8 mouse cellular contexts compared by ENCODE assay signal in the genomic region with DNA sequence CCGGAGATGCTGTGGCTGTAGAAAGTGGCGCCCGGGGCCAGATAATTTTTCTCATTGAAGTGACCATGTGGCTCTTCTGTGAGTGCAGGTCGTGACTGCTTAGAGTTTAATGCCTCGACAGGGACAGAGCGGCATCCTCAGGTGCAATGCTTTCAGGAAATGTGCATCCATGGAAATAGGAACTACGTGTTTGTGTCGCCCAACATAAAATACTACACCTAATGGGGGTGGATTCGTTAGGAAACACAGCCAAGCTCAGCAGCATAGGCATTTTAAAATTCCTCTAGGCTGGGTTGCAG. TPM values are rescaled to one million over a fixed set of nuclear protein-coding genes. Genes with fewer than 3 reads are reported as not detected.
DNase-seq lines count a peak whose midpoint lies in the region; ATAC-seq and TF ChIP-seq lines count a peak whose summit lies in the region.

No protein-coding gene starts in this region.

- peak overlapping the region; percentile 75 for H3K4me2 ChIP-seq in neural tube, embryonic 11.5 days (ENCODE audit: low read depth)
- peak overlapping the region; percentile 83 for H3K4me2 ChIP-seq in heart, embryonic 16.5 days (ENCODE audit: low read depth, low read length)

- peaks cover 6% of the 10 kb centered on the region; the same call in 1 of the 2 replicates for H3K79me2 ChIP-seq in liver, adult 2 months (ENCODE audit: control insufficient read depth, insufficient read depth, low read length)

- no peaks in the 10 kb centered on the region for H3K27me3 ChIP-seq in cerebellum, adult 2 months (ENCODE audit: control insufficient read depth, insufficient read depth, low read length)
- no peaks in the 10 kb centered on the region for H3K27me3 ChIP-seq in neural tube, embryonic 11.5 days (ENCODE audit: control insufficient read depth, insufficient read depth, low read length)
- H3K27me3 ChIP-seq in heart, embryonic 16.5 days (ENCODE audit: control insufficient read depth, insufficient read depth, low read length), result no peaks in the 10 kb centered on the region
- H3K27me3 ChIP-seq in liver, adult 2 months (ENCODE audit: control insufficient read depth, insufficient read depth, low read length), result no peaks in the 10 kb centered on the region

- peak in 1 of 2 experiments; percentile 82 for DNase-seq in cerebellum, adult 2 months
- no peak for DNase-seq in cerebellum, adult 8-10 months
- no peak for DNase-seq in neural tube, embryonic 11.5 days (ENCODE audit: low spot score)
- no peak for DNase-seq in neural tube, embryonic 10.5 days (ENCODE audit: extremely low spot score, low spot score)
- peak; percentile 58 for DNase-seq in liver, adult 2 months (ENCODE audit: extremely low read depth, low read depth, low spot score)
- DNase-seq in telencephalon, adult 2 months (ENCODE audit: low read depth, low spot score), result peak; percentile 13
- no peak for DNase-seq in urinary bladder, adult 2 months (ENCODE audit: low spot score)

- H3K36me3 ChIP-seq in neural tube, embryonic 11.5 days (ENCODE audit: control insufficient read depth, insufficient read depth, low read length), result no peaks in the 10 kb centered on the region
- H3K36me3 ChIP-seq in heart, embryonic 16.5 days (ENCODE audit: control insufficient read depth, insufficient read depth), result no peaks in the 10 kb centered on the region
- no peaks in the 10 kb centered on the region for H3K36me3 ChIP-seq in liver, adult 2 months (ENCODE audit: control insufficient read depth, insufficient read depth, low read length)

- H3K9ac ChIP-seq in neural tube, embryonic 11.5 days (ENCODE audit: low read length), result peak overlapping the region; percentile 94
- peak overlapping the region; percentile 97 for H3K9ac ChIP-seq in heart, embryonic 16.5 days (ENCODE audit: low read length)
- H3K9ac ChIP-seq in liver, adult 2 months (ENCODE audit: low read depth, low read length), result peak overlapping the region; percentile 97

- H3K4me3 ChIP-seq in cerebellum, adult 2 months (replicated peaks; ENCODE audit: insufficient read depth, low read depth, low read length), result peak overlapping the region; percentile 84
- peak overlapping the region; percentile 90 for H3K4me3 ChIP-seq in neural tube, embryonic 11.5 days (ENCODE audit: low read depth, low read length)
- H3K4me3 ChIP-seq in heart, embryonic 16.5 days (ENCODE audit: low read length), result peak overlapping the region; percentile 96
- H3K4me3 ChIP-seq in liver, adult 2 months (ENCODE audit: insufficient read depth, low read depth, low read length), result peak overlapping the region; percentile 81

- peak overlapping the region; percentile 96 for H3K27ac ChIP-seq in cerebellum, adult 2 months (ENCODE audit: insufficient read depth, low read length)
- H3K27ac ChIP-seq in neural tube, embryonic 11.5 days (ENCODE audit: low read depth, low read length), result peak overlapping the region; percentile 99
- peak overlapping the region; percentile 100 for H3K27ac ChIP-seq in heart, embryonic 16.5 days (ENCODE audit: low read length)
- H3K27ac ChIP-seq in liver, adult 2 months (replicated peaks; ENCODE audit: insufficient read depth, low read depth, low read length), result no peak overlapping the region

- ATAC-seq in neural tube, embryonic 11.5 days (ENCODE audit: insufficient read depth, low FRiP score, low TSS enrichment), result no peak
- no peak for ATAC-seq in heart, embryonic 16.5 days (replicated peaks; ENCODE audit: extremely low read depth, insufficient read depth, low FRiP score)

- no peaks in the 10 kb centered on the region for H3K9me3 ChIP-seq in neural tube, embryonic 11.5 days (ENCODE audit: control insufficient read depth, low read length)
- H3K9me3 ChIP-seq in heart, embryonic 16.5 days (replicated peaks; ENCODE audit: control insufficient read depth, low read length), result no peaks in the 10 kb centered on the region

- peaks cover 3% of the 10 kb centered on the region for H3K4me1 ChIP-seq in cerebellum, adult 2 months (ENCODE audit: control insufficient read depth, insufficient read depth, low read length)
- H3K4me1 ChIP-seq in neural tube, embryonic 11.5 days (ENCODE audit: control insufficient read depth, insufficient read depth, low read length), result peaks cover 8% of the 10 kb centered on the region
- peaks cover 9% of the 10 kb centered on the region for H3K4me1 ChIP-seq in heart, embryonic 16.5 days (ENCODE audit: control insufficient read depth, insufficient read depth, low read length)
- H3K4me1 ChIP-seq in liver, adult 2 months (ENCODE audit: control insufficient read depth, insufficient read depth, low read length), result 0 out of 2 replicates have a peak, but pooled peaks cover 1% of the 10 kb centered on the region

- TF ChIP-seq POLR2A in cerebellum, adult 2 months (IDR thresholded peaks at IDR 0.05; ENCODE audit: borderline replicate concordance, insufficient read depth, low read length), result no peak
- TF ChIP-seq POLR2A in liver, adult 2 months (IDR thresholded peaks at IDR 0.05; ENCODE audit: extremely low read depth, insufficient read depth, low read length), result no peak

- WGBS in cerebellum, adult 2 months, result 0% methylated on average over 9 of the region's 9 CpGs
- under 1% methylated on average over 9 of the region's 9 CpGs for WGBS in neural tube, embryonic 11.5 days
- WGBS in heart, embryonic 16.5 days, result under 1% methylated on average over 9 of the region's 9 CpGs
- 0% methylated on average over 9 of the region's 9 CpGs for WGBS in liver, adult 2 months

- TF ChIP-seq CTCF in cerebellum, adult 2 months (IDR thresholded peaks at IDR 0.05; ENCODE audit: borderline replicate concordance, insufficient read depth, low read depth, low read length), result no peak
- no peak for TF ChIP-seq CTCF in liver, adult 2 months (IDR thresholded peaks at IDR 0.05; ENCODE audit: low read depth, low read length)

RNA-seq across cellular contexts. Expression of a gene that starts 1.1 kb away (rescaled TPM):
- 51.9 and 59.2 TPM in 2 replicates for polyA plus RNA-seq in cerebellum, adult 2 months (2012; rRNA removed)
- 24.4 and 27.4 TPM in 2 replicates for polyA plus RNA-seq in neural tube, embryonic 11.5 days (2014; fragmentation: Nextera tagmentation; extraction: Ambion mirVana)
- 8.4 and 9.3 TPM in 2 replicates for polyA plus RNA-seq in heart, embryonic 16.5 days (2015; fragmentation: Nextera tagmentation; extraction: Ambion mirVana)
- total RNA-seq in liver, adult 2 months (2014; rRNA removed), result 11.1 and 17.0 TPM in 2 replicates
- 4.7 and 5.0 TPM in 2 replicates for polyA plus RNA-seq in liver, adult 2 months (2012; rRNA removed)
- polyA plus RNA-seq in urinary bladder, adult 2 months (2012; rRNA removed), result 48.3 and 53.1 TPM in 2 replicates

Comparison
In these comparisons a context has a peak if more than half of its experiments do, and no peak if none do; other contexts are left out.
1. DNase-seq: peak in liver, adult 2 months (single experiment) and telencephalon, adult 2 months (single experiment); none in cerebellum, adult 8-10 months (single experiment), neural tube, embryonic 11.5 days (single experiment), neural tube, embryonic 10.5 days (single experiment) and urinary bladder, adult 2 months (single experiment).
2. Peak in every context shown above with its lines, with median percentiles within 50 percentile points of each other: H3K4me3 ChIP-seq and H3K9ac ChIP-seq.